Mouse (Mus musculus) myocyte (in vitro differentiated cells): ENCODE results near the gene Myo19.

Source experiments
- E2F4 ChIP-seq: IDR thresholded peaks from one replicate; pipeline ENCODE4 v1.6.1; 2011; ENCODE audit warnings: mild to moderate bottlenecking, control low read depth, moderate library complexity; ENCODE audit not compliant: insufficient read depth
- MAX ChIP-seq: IDR thresholded peaks from one replicate; pipeline ENCODE4 v1.6.1; 2011; ENCODE audit warnings: low read depth, mild to moderate bottlenecking, control low read depth
- POLR2A ChIP-seq: IDR thresholded peaks from one replicate; pipeline ENCODE4 v1.6.1; 2011; ENCODE audit warnings: low read depth, mild to moderate bottlenecking, control low read depth, moderate library complexity; ENCODE audit not compliant: insufficient read length
- REST ChIP-seq: IDR thresholded peaks from one replicate; pipeline ENCODE4 v1.6.1; 2011; ENCODE audit warnings: mild to moderate bottlenecking, control low read depth, moderate library complexity; ENCODE audit not compliant: insufficient read depth, insufficient read length

- TF ChIP-seq POLR2A (no peak), MAX (no peak), REST (no peak), E2F4 (no peak)
Measured at GRCm38 (mm10) chr11:84847475-84848090, 32.4 kb upstream of the Myo19 start.
